Mouse (Mus musculus): ENCODE data around the gene Chrd.

Gene Chrd

GRCm38 (mm10) chr16:20710810-20711209, 22.1 kb upstream of the Chrd start:
- DNase-seq (ENCODE audit: low spot score): no peak

- no peak for DNase-seq (ENCODE audit: low spot score)
Measured at GRCm38 (mm10) chr16:20712190-20712589, 20.7 kb upstream of the Chrd start.

GRCm38 (mm10) chr16:20712889-20713288, 20.0 kb upstream of the Chrd start:
- DNase-seq (ENCODE audit: low spot score): no peak

GRCm38 (mm10) chr16:20714307-20715080, 18.4 kb upstream of the Chrd start:
- DNase-seq (ENCODE audit: low spot score): peak; percentile 82

GRCm38 (mm10) chr16:20715161-20715560, 17.8 kb upstream of the Chrd start:
- no peak for DNase-seq (ENCODE audit: low spot score)

- DNase-seq (ENCODE audit: low spot score): no peak
Measured at GRCm38 (mm10) chr16:20715566-20715965, 17.4 kb upstream of the Chrd start.

GRCm38 (mm10) chr16:20715976-20716840, 16.7 kb upstream of the Chrd start:
- DNase-seq (ENCODE audit: low spot score): peak; percentile 85

- DNase-seq (ENCODE audit: low spot score): no peak
Measured at GRCm38 (mm10) chr16:20716841-20717180, 16.1 kb upstream of the Chrd start.

GRCm38 (mm10) chr16:20717181-20717977, 15.5 kb upstream of the Chrd start, which contains the start of the genes Polr2h and Clcn2:
TSS of gene Polr2h (plus strand) at chr16:20717665.
TSS of gene Clcn2 (minus strand) at chr16:20717746.
- DNase-seq (ENCODE audit: low spot score): peak; percentile 95

- DNase-seq (ENCODE audit: low spot score): no peak
Measured at GRCm38 (mm10) chr16:20717978-20718670, 14.8 kb upstream of the Chrd start.

- no peak for DNase-seq (ENCODE audit: low spot score)
Measured at GRCm38 (mm10) chr16:20721808-20722207, 11.1 kb upstream of the Chrd start.

GRCm38 (mm10) chr16:20722736-20723135, 10.2 kb upstream of the Chrd start:
- no peak for DNase-seq (ENCODE audit: low spot score)

- no peak for DNase-seq (ENCODE audit: low spot score)
Measured at GRCm38 (mm10) chr16:20723247-20723646, 9.7 kb upstream of the Chrd start.

- DNase-seq (ENCODE audit: low spot score): no peak
Measured at GRCm38 (mm10) chr16:20724338-20724748, 8.6 kb upstream of the Chrd start.

GRCm38 (mm10) chr16:20725321-20725720, 7.6 kb upstream of the Chrd start:
- DNase-seq (ENCODE audit: low spot score): no peak

- no peak for DNase-seq (ENCODE audit: low spot score)
Measured at GRCm38 (mm10) chr16:20725750-20726149, 7.2 kb upstream of the Chrd start.

- no peak for DNase-seq (ENCODE audit: low spot score)
Measured at GRCm38 (mm10) chr16:20726384-20726783, 6.5 kb upstream of the Chrd start.

GRCm38 (mm10) chr16:20730293-20730711, 2.6 kb upstream of the Chrd start:
- DNase-seq (ENCODE audit: low spot score): no peak

GRCm38 (mm10) chr16:20731688-20732087, 1.2 kb upstream of the Chrd start:
- DNase-seq (ENCODE audit: low spot score): no peak

GRCm38 (mm10) chr16:20732251-20732924, 539 bp upstream of the Chrd start:
- no peak for DNase-seq (ENCODE audit: low spot score)
